Mouse (Mus musculus) spleen, postnatal 4 days (tissue): Measurements from ENCODE around the gene Creb3l1.

Experiments used
- DNase-seq, 2 experiments: peaks; one replicate each; pipeline ENCODE4 v3.0.0; 2022; ENCODE audit warnings: low spot score in 2 of 2

The Creb3l1 gene

DNA sequence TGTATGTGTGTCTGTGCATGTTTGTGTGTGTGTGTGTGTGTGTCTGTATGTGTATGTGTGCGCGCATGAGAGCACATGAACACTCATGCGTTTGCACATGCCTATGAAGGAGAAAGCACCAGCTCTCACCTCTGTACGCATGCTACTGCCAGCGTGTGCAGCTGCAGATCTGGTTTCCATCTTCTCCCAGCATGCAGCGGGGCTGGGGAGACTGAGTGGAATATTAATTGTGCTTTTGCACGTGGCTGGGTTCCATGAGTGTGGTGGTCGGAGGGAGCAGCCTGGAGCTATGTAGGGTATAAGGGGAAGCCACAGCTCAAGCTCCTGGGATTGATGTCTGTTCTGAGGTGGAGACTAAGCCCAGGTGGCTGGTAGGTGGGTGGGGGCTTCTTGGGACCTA lies 6.3 kb upstream of the Creb3l1 start:
- no peak for DNase-seq

DNA sequence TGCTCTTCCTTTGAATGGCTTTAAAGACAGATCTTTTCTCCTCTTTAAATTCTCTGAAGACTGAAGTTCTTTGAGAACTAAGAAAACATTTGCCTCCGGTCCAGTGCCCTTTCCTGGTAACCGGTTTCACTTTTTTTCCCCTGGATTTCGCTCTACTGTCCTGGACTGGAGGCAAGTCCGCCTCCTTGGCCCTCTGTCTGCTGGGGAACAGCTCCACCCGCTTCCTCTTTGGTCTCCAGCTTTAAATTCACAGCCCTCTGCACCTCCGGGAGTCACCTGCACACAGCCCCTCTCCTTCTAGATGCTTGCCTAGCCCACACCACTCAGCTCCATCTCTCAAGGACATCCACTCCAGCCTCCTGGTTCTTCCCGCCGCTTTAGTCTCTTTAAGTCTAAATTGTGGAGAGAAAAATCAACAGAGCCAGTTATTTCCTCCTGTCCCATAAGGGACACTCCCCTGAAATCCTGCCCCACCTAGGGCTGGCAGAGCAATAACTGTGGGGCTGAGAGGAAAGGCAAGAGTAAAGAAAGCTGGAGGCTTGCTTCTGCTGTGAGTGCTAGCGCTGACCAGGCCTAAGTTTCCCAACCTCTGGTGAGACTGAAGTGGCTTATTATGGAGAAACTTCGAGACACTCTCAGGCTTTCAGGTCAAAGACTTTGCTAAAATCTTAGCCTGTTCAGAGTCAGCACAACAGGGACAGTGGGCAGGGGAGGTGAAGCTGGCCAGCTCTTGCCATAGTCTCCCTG lies 5.3 kb upstream of the Creb3l1 start:
- no peak for DNase-seq

DNA sequence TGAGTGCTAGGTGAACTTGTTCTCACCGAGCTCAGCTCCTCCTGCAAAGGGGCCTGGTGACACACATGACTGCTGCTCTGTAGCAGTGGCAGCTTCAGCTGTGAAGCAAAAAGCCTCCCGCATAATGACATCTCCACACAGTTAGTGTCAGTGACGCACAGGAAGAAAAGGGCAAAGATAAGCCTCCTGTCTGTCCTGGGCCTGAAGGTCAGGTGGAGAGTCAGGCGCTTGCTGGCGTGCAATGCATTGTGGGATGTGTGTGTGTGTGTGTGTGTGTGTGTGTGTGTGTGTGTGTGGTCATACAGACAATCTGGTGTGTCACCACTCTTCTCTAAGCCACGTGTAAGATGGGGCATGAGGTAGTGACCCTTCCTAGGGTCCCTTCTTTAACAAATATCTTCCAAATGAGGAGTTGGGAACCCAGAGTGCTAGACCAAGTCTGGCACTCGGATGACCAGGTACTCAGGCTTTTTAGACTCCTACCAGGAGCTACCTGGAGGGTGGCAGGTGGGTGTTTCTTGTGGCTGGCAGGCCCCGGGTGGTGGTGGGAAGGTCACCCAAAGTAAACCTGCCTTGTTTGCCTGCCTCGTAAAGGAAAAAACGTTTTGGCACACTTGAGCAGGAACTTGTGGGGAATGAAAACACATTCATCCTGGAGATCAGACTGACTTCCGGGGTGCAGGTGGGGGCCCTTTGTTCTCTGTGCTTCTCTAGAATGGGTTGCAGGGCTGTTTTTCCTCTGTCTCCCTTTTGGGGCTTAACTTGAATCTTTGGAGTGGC lies 3.7 kb upstream of the Creb3l1 start:
- DNase-seq: no peak

DNA sequence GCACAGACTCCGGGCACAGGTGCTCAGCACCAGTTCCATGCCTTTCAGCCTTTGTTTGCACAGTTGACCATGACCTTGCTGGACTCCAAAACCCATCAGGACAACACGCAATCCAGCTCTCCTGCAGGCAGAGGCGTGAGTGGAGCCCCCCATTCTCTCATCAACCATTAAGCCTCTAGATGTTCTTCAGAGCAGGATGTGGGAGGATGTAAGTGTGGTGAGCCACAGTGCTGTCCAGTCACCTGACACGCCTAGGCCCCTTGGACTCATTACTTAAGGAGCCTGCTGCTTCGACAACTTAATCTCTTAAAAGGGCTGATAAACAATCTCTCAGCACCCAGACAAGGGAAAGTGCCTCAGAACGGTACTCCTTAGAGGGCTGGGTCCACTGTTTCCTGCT lies 1.7 kb upstream of the Creb3l1 start:
- no peak for DNase-seq

DNA sequence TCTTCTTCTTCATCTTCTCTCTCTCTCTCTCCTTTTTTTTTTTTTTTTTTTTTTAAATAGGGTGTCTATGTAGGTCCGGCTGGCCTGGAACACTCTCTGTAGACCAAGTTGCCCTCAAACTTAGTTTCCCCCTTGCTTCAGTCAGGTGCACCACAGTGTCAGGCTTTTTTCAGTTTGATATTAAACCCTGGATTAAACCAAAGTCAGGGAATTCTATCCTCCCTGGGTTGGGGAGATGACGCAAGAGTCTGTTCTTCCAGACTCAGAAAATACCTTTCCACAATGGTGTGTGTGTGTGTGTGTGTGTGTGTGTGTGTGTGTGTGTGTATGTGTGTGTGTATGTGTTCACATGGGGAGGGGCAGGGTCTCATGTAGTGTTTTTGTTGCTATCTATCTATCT lies 900 bp upstream of the Creb3l1 start:
- no peak for DNase-seq

DNA sequence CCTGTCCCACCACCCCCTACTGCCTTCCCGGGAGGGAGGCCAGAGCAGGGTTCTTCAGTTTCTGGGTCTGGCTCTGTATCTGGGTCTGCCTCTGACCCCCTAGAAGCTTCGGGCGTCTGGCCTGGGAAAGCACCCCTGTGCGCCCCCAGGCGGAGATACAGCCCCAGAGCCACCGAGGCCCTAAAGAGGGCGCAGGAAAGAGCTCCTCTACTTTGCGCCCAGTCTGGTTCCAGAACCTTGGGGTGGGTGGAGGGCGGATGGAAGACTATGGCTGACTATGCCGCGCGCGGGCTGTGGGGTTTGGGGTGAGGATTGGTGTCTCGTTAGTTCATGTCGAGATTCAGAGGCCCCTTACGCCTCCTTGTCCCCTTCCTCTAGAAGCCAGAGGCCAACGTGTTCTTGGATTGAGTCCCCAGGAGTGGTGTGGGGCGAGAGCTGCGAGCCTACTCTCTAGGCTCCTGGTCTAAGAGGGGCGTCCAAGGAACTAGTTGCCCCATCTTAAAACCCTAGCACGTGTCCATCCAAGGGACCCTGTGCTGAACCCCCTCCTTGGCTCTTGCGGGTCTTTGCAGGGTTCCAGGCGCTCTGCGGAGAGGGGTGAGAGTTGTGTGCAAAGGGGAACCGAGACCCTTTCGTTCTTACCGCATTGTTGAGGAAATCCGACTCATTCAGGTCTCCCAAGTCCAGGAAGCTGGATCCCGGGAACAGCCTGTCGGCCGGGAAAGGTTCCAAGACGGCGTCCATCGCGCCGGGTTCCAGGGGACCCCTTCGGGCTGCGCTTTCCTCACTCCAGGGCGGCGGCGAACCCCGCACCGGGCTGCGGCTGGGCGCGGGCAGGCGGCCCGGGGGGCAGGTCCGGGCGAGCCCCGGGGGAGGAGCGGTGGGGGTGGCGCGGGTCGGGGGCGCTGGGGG lies 684 bp downstream of the Creb3l1 start:
- DNase-seq: no peak

DNA sequence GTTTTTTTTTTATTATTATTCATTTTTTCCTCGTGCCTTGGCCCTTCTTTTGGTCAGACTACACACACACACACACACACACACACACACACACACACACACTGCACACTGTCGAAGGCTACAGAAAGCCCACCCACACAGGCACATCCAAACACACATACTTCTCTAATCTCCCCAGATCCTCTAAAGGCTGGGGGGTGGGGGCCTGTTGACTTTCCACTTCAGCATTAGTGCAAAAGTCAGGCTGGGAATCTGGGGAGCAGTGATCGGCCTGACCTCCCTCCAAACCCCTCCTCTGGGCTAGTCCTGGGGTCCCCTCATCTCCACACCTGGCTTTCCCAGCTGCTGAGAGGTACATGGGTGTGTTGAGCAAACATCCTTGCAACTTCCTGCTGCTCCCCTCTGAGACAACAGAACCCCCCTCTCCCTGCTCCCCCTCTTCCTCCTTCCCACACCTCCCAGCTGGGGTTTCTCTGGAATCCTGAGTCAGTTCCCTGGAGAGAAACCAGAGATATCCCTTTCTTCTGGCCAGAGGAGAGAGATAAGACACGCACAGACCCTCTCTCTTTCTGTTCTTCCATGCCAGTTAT lies 3.5 kb downstream of the Creb3l1 start:
- no peak for DNase-seq

DNA sequence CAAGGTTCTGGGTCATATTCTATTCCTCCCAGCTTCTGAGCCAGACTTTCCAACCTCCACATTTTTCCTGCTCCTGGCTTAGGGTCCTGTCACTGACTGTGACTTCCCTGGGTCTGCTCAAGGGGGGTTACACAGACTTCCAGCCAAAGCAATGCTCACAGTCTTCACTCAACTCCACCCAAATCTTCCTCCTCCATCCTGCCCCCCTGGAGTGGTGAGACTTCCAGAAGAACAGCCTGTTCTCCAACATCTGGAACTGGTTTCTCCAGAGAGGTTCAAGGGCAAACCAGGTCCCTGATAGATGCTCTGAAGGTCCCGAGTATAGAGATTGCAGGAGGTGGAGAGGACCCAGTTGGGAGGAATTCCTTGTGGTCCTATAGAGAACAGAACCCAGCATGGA lies 6.9 kb downstream of the Creb3l1 start:
- DNase-seq: no peak

DNA sequence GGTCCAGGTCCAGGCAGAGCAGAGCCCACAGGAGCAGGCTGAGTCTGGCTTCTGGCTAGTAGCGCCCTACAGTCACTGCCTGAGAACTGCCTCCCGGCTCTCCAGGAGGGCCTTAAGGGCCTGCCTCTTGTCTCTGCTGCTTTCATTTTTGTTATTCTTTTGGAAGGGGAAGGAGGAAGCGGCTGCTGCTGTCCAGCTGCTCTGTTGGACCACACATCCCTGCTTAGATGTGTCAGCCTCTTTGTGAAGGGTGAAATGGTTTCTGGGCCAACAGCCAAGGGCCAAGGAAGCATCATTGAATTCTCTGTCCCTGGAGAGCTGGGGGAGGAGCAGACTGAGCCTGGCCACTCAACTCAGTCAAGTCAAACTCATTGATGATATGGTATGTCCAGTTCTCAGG lies 7.3 kb downstream of the Creb3l1 start:
- DNase-seq: no peak

DNA sequence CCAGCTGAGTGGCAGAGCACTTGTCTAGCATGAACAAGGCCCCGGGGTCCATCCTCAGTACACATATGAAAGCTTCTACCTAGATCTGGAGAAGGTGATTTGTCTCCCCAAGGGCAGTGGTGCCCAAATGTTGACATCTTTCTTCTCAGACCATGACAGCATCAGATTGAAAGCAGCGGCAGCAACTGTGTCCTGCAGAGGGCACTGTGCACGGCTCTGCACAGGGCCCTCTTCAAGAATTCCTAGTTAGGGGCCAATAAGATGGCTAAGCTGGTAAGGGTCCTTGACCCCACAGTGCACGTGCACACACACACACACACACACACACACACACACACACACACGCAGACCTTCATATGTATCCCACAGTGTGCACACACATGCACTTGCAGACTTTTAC lies 9.4 kb downstream of the Creb3l1 start:
- DNase-seq: no peak

DNA sequence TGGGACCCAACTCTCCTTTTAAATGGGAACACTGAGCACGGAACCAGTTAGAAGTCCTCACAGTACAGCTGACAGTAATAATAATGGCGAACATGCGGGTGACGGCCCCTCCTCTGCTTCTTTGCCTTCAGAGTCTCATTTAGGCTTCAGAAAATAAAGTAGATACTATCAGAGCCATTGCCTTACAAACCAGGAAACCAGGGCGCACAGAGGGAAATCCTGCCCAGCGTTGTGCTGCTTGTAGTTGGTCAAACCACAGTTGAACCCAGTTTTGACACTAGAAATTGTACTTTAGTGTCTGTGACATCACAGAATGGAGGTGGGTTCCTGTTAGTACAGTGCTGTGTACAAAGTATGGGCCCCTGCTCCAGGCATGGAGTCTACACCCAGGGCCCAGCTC lies 10.1 kb downstream of the Creb3l1 start:
- DNase-seq: no peak

DNA sequence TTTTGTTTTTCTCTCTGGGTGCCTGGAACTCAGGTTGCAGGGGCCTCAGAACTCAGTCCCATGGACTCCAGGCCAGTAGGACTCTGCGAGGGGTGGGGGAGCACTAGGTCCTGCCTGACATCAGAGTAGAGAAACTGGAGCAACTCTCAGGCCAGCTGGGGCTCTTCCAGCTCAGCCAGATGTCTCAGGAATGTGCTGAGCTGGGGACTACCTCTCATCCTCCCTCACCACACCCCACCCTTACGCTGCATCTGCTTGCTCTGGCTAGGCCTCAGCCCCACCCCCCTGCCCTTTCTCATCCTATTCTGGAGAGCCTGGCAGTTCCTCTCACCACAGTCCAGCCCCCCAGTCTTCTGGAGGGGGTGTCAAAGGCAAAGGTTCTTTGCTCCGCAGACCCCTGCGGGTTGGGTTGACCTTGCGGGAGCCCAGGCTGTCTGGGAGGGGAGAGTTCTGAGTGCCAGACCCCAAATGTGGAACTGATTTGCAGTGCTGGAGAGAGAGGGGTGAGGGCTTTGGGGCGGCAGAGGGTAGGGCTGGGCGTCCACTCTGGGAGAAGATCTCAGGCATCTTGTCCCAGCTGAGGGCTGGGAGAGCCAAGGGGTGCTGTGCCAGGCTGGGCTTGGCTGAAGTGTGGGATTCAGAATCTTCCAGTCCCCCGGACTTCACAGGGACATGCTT lies 11.4 kb downstream of the Creb3l1 start:
- no peak for DNase-seq

DNA sequence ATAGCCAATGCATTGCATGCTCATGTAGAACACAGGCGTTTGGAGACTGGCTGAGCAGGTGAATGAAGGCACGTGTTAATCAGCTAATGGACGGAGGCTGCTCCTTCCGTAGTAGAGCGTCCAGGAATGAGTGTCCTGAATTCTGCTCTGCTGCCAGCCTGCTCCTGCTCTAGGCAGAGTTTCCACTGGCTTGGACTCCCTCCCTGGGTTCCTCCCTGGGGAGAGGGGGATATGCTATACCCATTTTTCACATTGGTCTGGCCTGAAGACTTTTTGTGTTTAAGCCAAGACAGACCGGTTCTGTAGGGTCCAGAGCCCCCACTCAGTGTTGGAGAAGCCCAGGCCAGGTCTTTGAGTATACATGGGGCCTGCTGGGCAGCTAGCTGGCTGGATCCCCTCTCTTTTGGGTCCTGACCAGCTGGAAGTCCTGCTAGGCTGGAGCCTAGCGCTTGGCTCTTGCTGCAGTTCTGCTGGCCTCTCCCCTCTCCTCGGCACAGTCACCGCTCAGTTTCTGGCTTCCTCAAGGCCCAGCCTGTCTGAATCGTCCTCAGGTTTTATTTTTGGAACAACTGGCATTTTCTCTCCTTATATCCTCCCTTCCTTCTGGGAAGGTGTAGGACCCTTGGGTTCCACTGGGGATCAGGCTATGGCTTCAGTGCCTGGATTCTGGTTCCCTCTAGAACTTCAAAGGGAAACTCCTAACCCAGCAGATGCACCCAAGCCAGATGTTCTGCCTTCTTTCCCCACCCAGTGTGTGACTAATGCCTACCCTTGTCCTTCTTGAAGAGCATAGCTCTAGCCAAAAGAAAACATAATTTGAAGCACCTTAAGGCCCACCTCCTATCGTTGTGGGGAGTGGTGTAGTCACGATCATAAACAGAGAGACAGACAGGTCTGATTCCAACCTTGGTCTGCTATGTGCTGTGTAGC lies 12.6 kb downstream of the Creb3l1 start:
- no peak for DNase-seq

DNA sequence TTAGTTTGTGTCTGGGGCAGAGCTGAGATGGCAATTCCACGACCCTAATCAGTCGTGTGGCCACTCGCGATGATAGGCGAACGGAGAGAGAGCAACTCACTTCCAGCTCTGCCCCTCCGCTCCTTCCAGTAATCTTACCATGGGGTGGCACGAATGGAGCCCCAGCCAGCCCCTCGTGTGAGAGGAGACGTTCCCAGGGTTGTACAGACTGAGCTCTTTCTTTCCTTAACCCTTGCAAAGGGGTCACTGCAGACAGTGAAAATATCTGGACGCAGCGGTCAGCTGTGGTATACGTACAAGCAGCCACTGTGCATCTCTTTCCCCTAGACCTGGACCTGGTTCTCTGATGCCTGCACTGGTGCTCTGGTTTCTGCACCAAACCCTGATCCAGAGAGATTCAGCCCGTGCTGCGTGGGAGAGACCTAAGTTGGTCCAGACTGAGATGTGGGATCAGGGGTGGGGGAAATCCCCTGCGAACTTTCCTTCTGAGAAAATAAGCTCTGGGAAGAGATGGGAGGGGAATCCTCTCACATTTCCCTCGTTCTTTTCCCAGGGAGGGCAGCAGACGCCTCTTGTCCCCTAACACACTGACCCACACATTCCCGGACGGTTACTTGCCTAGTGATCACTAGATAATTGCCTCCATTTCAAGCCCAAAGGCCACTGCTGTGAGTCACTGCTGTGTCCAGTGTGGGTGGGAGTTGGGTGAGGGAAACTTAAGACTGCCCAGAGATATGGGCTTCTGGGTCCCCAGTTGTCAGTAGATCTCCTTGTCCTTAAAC lies 15.5 kb downstream of the Creb3l1 start:
- no peak for DNase-seq

DNA sequence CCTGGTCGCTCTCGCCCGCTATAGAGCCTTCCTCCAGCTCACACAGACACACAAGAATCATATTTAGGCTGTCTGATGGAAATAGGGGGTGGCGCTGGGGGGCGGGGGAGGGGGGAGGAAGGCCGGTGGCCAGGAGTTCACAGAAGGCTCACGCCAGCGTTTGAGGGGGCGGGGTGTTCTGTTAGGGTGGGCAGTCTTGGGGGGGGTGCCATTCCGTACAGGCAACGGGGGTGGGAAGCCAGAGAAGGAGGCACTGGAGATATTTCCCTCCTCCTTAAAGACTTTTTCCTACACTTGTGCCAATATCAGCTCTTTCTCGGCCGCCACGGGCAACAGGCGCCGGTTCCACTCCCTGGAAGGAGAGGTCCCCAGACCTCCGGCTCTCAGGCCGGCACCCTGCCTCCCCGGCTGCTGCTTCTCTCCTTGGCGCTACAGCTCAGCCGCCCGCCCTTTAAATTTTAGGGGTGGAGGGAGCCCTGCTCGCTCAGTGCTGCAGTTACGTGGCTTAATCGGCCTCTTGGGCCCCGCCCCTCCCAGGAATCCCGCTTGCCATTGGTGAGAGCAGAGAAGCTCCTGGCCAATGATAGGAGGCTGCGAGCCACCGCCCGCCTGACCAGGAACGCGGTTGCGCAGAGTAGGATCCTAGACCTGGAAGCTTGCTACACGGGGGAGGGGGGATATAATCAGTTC lies 16.2 kb downstream of the Creb3l1 start:
- DNase-seq: peak; percentile 91 to 93

DNA sequence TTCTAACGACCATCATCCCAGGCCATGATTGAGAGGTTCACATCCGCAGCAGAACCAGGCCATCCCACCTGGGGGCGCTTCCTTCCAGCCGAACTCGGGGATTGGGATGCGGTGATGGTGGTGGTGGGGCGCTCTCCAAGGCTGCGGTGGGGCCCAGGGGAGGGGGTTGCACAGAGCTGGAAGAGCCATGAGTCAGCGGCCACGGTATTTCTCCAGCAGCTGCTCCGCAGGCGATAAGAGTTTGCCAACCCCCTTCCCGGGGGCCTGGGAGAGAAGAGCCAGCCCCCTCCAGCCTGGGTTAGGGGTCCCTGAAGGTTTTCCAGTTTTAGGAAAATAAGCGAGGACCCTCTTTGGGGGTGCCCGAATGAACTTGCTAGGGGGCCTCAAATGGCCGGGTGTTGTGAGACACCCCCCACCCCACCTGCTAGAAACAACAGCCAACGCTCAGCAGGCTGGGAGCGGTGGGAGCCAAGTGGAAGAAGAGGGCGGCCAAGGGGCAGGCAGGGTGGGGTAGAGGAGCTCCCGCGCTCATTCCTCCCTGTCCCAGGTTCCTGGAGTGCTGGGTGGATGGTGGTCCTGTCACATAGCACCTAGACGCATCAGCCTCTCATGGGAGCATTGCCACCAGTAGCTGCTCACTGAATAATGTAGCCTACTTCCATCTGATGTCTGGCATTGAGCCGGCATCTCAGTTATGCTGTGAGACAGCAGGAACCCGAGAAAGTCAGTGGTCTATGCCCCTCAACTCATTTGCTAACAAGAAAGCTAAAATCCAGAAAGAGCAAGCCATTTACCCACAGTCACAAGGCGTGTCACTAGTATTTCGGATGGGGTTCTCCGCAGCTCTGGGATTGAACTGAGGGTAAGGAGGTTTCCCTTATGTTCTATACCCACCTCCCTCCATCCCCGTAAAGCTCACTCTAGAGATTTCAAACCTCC lies 17.1 kb downstream of the Creb3l1 start:
- DNase-seq: no peak

DNA sequence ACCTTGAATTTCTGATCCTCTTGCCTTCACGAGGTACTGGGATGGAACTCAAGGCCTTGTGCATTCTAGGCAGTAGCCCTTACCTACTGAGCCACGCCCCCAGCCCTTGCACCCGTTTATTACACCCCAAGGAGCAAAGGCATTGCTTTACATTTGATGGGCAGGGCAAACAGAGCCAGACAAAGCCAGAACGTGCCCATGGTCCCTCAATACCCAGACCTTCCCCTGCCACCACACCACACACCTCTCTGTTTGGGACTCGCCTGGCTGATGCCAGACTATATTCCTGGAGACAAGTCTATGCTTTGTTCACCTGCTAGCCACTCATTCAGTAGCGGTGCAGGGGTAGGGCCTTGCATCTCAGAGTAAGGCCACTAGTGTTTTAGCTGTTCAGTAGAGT lies 17.8 kb downstream of the Creb3l1 start:
- DNase-seq: no peak

DNA sequence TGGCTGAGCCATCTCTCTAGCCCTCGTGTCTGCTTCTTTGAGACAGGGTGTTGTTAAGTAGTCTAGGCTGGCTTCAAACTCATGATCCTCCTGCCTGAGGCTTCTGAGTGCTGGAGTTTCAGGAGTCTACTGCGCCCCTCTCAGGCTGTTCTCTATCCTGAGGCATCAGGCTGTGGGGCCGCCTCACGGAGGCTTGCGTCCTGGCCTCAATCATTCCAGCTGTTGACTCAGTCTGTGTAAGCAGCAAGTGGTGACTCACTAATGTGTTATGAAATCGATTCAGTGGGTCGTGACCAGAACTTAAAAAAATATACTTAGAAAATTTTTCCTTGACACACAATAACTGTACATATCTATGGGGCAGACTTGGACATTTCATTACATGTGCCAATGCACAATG lies 19.7 kb downstream of the Creb3l1 start:
- no peak for DNase-seq
